Mouse (Mus musculus) megakaryocyte, embryonic 14.5 days (primary cell): ENCODE measurements around the gene Epb41.

Experiments used
- FLI1 ChIP-seq: IDR thresholded peaks from 2 replicates; pipeline ENCODE4 v1.6.1; 2012; ENCODE audit warnings: low read length, inconsistent platforms, mixed read lengths
- GATA1 ChIP-seq: IDR thresholded peaks from 3 replicates; pipeline ENCODE4 v1.6.1; 2012; ENCODE audit warnings: mixed read lengths, low read length, inconsistent platforms, borderline replicate concordance

DNA sequence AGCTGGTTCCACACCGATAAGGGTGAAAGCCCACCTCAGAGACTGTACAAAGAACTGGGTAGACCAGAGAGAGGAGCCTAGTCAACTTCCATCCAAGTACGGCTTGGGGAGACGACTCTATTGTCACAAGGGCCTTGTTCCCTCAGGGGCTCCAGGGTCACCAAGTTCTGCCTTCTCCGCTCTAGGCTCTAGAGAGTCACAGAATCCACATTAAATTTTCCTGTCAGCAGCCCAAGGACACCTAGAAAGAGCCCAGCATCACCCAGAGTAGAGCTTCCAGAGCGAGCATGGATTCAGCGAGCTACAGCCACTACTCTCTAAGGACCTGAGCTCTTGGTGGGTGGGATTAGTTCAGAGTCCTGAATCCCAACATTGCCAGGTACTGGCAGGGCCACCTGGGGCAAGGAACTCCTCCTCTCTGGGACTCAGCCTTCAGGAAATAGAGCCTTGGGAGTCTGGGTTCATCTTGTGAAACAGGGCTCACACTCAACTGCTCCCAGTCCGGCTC lies 157.0 kb downstream of the Epb41 start:
- TF ChIP-seq GATA1 = no peak
- no peak for TF ChIP-seq FLI1
